Mouse (Mus musculus) left cerebral cortex, postnatal 10 days (tissue): Measurements from ENCODE around the gene Slc25a39. TPM values are rescaled to one million over a fixed set of nuclear protein-coding genes. Genes with fewer than 3 reads are reported as not detected.

Experiments used
- DNase-seq, 2 experiments: peaks; one replicate each; pipeline ENCODE4 v3.0.0; 2021 to 2022; ENCODE audit warnings: low spot score in 2 of 2, mixed read lengths in 1 of 2; ENCODE audit errors: extremely low spot score in 1 of 2
- intact Hi-C: fragments of 180-260 bp; cut with DNase I; formaldehyde crosslinking; loops from one replicate; pipeline ENCODE4 v1.15.1; 2025
- total RNA-seq, 2 experiments: library from RNA; stranded (reverse); gene quantifications; 2 replicates each; pipeline ENCODE4 v1.2.3; 2021

The Slc25a39 gene
- total RNA-seq, 2 experiments from 2014 or later = 64.8 to 66.7 TPM

DNA sequence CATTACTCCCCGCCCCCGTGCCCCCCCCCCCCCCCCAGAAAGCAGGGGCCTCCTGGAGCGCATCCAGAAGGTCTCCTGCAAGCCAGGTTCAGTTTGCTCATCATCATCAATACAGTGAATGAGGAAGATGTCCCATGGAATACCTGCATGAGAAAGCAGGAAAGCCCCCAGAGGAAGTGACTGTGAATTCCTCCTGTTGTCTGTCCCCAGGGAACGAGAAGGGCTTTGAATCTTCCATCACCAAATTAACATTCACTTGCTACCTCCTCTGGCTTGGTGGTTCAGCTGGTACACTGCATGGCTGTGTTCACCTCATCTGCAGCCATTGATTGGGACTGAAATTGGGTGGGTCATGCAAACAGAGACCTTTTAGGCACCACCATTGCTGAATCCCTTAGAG is 22.7 kb downstream of the Slc25a39 start:
- intact Hi-C loops = no loop called here
- DNase-seq = no peak

DNA sequence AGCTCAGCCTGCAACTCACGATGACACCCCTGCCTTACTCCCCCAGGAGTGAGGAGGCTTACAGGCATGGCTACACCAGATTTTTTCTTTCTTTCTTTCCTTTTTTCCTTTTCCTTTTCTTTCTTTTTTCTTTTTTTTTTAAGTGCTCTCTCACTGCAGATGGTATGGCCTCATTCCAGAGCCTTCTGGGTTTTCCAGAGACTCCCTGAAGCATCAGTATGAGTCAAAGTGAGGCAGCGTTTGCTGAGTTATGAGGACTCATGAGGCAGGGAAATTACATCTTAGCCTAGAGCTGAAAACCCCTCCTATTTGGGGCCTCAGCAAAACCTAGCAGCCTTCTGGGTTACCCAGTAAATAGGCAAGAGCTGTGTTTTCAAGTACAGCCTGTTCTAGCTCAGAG is 23.3 kb downstream of the Slc25a39 start:
- intact Hi-C loops = no loop called here
- no peak for DNase-seq

DNA sequence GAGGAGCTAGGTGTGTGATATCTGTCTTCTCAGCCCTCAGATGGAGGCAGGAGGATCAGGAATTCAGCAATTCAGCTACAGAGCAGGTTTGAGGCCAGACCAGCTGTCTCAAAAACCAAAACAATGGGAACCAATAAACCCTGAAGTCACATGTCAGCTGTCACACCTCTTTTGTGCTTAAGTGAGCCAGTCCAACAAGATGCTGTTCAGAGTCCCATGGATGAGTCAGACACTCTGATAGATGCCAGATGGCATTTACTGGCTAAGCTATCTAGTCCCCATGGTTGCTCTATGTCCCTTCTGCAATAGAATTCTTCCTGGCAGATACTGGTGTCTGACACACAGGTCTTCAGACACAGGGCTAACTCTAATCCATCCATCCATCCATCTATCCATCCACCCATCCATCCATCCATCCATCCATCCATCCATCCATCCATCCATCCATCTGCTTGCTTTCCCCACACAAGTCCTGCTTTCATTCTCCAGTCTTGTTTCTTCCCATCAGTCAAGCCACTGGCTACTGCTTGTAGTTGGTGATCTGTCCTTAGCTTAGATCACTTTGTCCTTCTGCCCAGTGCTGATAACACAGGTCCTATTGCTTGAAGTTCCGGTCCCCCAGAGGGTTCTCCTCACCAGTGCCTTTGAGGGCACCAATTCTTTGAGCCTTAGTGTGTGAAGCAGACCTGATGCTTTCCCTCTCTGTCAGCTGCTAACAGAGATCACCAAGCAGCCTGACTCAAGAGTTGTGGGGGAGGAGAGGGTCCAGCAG is 24.2 kb downstream of the Slc25a39 start:
- no peak for DNase-seq
- intact Hi-C loops = no loop called here

DNA sequence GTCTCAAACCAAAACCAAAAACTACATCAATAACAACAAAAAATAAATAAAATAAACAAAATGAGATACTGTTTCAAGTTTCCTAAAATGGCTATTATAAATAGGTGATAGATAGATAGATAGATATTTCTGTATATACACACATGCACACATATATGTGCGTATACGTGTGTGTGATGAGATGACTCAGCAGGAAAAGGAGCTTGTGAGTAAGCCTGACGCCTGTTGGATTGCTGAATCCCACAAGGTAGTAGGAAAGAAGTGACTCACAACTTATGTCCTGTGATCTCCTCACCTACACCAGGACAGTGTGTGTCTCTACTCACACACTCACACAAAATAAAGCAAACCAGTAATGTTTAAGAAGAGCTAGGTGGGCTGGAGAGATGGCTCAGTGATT is 25.0 kb downstream of the Slc25a39 start:
- no peak for DNase-seq
- intact Hi-C loops = no loop called here

DNA sequence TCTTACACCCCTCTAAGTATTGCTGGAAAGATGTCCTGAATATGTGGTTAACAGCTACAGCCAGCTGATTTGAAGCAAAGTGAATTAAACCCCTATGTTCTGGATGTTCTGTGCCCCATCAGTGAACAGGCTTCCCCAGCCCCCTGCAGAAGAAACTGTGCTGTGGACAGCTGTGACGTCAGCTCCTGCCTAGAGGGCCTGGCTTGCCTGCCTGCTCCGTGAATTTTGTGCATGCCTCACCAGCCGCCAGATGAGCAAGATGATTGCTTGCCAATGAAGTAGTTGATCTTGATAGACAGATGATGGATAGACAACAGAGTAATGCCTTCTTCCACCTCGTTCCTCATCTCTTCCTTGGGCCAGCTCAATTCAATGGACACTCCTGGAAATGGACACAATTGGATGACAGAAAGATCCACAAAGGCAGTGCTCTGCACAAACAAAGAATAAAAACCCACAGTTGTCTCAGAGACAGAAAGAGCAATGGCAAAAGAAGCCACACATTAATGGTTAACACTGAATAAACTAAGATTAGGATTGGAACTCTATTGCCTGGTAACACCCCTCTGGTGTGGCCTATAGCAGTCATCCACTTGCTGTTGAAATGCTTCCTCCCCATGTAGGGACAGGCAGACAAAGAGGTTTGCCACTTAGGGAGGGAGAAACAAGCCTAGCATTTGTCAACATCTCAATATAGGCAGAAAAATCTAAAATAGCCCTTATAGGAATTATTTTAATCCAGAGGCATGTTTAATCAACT is 26.2 kb downstream of the Slc25a39 start:
- DNase-seq = no peak
- intact Hi-C loops = no loop called here

DNA sequence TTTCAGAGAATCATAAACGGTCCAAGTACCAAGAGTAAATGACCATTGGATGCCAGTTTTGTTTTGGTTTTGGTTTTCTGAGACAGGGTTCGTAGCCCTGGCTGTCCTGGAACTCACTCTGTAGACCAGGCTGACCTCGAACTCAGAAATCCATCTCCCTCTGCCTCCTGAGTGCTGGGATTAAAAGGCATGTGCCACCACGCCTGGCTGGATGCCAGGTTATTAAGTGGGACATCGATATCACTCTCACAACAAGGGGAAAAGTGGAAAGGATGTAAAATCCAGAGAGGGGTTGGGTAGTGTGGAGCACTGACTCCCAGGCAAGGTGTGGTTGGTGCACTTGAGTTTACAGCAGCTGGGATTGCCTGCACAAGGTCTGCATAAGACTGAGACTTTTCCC is 27.7 kb downstream of the Slc25a39 start:
- no peak for DNase-seq
- intact Hi-C loops = no loop called here

DNA sequence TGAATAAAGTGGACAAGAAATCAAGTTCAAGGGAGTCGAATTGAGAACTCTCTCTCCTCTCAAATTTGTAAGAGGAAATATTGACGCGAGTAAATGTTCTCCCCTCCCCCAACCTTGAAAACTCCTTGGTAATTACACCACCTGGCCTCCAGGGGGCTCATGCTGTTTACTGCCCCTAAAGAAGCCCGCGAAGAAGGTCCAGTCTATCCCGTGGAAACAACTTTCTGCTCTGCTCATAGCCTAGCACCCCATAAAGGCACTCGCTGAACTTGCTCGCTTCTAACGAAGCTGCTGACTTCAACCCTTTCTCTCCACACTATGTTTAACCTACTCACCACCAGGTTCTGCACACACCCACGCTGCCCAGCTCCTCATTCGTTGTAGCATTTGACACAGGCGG is 30.6 kb downstream of the Slc25a39 start:
- no peak for DNase-seq
- intact Hi-C loops = no loop called here

DNA sequence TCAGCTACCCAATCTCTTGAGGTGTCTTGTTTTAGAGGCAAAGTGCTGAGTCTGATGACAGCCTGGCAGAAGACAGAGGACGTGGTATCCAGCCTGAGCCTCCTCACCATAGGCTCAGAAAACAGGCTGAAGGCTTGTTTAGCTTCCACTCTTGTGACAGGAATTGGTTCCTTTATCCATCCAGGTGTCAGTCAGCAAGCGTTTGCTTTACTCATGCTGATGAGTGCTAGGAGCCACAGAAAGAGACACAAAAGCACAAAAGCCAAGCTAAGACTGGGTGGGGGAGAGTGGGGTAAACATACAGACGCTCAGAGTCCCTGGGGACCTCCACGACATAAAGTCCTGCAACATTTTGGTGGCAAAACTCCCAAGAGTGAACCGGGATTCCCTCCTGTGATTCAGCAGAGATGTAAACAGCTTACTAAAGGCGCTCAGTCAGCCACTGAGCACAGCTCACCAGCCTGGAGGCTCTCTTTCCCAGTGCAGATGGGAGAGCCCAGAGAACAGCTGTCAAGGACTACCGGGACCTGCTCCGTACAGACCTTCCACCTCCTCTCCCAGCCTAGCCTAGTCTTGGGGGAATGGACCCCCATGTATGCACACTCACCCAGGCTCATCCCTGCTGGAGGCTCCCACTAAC is 31.4 kb downstream of the Slc25a39 start:
- intact Hi-C loops = no loop called here

DNA sequence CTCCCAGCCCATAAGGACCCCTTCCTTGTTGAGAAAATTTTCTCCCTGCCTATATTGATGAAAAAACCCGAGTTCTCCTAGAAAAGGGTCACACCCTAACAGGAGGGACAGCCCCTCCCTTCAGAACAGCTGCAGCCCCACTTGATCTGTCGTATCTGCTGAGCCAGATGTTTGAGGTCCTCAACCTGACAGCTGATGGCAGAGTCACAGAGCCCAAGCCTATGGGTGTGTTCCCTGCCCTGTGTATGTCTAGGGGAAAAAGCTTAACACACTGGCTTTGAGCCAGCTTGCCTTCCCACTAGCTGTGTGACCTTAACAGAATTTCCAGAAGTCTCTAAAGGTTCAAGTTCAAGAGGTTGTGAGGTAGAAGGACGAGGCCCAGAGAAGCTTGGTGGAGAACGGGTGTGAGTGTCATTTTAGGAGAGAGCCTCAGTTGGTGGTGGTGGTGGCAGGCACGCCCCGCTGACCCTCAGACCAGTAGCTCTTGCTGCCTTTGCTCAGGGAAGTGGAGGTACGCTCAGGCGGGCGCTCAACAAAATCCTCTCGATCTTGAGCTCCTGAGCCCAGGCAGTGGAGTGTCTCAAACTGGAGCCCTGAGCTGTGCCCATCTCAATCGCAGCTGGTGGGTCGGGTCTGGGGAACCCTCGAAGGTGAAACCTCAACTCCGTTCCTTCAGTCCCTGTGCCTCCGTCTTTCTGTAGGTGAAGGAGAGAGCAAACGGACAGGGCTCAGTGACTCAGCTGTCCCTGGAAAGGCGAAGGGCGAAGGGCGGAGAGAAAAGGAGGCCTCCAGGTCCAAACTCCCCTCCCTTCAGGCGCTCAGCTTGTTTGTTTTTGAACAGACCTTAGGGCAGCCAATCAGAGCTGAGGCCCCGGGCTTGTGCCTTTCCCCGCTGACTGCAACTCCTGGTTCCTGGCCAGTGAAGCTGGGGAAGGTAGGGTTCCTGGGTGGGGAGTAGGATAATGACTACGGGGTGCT is 32.3 kb downstream of the Slc25a39 start:
- intact Hi-C loops = no loop called here
- DNase-seq = no peak

More for the DNA sequence above, 31.4 kb downstream of the Slc25a39 start:
- no peak for DNase-seq

DNA sequence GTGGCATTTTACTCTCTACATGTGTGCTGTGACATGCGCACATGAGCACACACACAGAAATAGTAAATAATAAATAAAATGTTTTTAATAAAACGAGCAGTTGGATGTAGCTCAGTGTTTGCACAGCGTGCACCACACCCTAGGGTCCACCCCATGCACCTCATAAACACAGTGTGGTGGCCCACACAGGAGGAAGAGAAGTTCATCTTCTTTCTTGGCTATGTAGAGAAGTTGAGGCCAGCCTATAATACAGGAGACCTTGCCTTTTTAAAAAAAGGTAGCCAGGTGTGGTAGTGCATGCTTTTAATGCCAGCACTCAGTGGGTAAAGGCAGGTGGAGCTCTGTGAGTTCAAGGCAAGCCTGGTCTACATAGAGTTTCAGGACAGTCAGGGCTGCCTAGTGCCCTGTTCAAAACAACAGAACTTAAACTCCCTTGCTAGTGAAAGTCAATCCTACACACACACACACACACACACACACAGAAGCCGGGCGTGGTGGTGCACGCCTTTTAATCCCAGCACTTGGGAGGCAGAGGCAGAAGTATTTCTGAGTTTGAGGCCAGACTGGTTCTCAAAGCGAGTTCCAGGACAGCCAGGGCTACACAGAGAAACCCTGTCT is 33.5 kb downstream of the Slc25a39 start:
- DNase-seq = no peak
- intact Hi-C loops = no loop called here

DNA sequence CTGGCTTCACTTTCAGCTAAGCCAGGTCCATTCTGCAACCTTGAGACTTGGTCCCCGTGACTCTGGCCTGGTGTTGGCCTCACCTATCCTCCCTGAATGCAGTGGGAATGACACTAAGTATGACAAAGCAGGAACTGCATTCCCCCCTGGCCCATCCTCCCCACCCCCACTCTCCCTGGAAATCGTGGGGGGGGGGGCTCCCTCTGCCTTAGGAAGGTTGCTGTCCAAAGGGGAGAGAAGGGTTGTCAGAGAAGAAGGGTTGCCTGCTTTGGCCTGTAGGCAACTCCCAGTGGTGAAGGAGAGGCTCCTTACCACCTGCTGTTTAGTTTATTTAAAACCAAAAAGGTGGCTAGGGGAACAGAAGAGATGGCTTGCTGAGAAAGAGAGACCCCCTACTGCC is 34.1 kb downstream of the Slc25a39 start:
- intact Hi-C loops = no loop called here
- DNase-seq = no peak

DNA sequence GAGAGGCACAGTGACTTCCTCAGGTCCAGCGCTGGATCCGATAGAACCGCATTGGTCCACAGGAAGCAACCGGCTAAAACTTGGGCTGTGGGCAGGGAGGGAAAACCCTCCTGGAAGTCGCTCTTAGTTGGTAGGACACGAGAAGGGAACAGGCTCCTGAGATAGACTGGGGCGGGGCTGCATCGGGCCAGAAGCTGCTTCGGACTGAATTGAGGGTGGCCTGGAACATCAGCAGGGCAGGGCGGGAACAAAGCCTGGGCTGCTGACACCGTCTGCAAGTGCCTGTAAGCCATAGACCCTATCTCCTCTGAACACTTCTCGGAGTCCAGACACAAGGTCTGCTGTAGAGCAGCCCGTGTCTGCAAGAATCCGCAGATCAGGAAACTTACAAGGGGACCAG is 34.8 kb downstream of the Slc25a39 start:
- DNase-seq = no peak
- intact Hi-C loops = no loop called here

DNA sequence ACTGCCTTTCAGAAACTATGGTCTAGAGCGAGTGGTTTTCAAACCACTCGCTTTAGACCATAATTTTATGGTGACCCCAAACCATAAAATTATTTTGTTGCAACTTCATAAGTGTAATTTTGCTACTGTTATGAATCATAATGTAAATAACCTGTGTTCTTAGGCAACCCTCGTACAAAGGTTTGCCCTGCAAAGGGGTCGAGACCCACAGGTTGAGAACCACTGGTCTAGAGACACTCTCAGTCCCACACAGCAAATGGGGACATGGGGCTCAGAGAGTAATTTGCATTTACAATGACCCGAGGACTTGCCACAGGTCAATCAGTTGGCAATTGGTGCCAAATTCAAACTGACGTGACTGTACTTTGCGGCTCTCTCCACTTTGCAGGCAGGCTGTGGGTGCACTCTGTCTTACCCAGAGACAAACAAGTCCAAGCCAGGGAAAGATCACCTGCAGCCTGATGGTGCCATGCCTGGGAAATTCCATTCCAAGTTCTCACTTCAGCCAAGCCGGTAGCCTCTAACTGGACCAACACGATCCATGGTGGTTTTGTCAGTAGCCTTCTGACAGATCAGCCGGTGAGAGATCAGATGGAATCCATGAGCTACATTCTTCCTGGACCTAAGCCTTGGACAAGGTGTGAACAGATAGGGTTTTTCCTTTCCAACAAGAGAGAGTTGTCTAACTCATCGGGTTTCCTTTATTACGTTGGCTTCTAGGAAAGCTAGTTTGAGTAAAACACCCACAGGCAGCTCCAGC is 35.6 kb downstream of the Slc25a39 start:
- intact Hi-C loops = no loop called here
- DNase-seq = no peak

DNA sequence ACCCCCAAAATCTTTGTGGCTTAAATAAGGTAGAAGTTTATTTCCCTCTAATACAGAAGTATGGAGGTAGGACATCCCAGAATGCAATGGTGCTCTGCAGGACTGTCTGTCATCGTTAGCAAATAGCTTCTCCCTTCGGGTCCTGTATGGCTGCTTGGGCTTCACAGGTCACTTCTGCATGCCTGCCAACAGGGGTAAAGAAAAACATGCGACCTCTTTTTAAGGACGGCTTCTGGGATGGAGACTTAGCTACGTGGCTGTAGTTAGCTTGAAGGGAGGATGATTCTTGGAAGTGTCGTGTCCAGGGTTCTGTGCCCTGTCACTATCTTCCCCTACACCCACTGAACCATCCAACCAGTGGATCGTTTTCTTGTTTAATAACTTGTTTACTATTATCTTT is 37.5 kb downstream of the Slc25a39 start:
- intact Hi-C loops = no loop called here

DNA sequence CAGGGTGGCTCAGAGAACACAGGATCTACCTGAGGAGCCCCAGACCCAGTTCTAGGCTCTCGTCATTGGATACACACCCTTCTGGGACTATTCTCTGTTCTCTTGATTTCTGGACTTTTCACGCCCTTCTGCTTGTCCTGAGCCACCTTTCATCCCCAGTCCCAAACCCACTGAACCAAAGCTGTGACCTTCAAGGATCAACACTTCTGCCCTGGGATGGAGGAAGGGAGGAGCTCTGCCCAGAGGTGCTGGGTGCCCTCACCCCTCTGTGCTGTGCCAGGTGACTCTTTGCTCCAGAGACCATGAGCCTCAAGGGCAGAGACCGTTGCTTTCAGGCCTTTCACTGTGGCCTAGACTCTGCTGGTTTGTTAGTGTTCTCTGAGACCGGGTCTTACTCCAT is 38.5 kb downstream of the Slc25a39 start:
- intact Hi-C loops = no loop called here
- DNase-seq = no peak

More for the DNA sequence above, 37.5 kb downstream of the Slc25a39 start:
- no peak for DNase-seq

DNA sequence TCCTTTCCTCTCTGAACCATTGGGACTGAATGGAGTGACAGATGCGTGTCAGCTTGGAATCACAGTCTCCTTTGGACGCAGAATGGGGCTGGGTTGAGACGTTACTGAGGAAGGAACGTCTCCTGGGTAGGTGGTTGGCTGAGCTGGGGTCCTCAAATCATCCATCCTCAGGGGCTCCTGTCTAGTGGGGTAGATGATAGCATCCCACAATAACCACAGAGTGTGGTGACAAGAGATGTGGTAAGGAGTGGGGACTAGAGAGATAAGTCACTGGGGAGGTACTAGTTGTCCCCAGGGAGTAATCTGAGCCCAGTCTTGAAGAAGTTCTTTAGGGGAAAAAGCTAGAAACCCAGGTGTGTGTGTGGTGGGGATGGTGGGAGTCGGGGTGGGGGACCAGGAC is 39.4 kb downstream of the Slc25a39 start:
- DNase-seq = no peak

DNA sequence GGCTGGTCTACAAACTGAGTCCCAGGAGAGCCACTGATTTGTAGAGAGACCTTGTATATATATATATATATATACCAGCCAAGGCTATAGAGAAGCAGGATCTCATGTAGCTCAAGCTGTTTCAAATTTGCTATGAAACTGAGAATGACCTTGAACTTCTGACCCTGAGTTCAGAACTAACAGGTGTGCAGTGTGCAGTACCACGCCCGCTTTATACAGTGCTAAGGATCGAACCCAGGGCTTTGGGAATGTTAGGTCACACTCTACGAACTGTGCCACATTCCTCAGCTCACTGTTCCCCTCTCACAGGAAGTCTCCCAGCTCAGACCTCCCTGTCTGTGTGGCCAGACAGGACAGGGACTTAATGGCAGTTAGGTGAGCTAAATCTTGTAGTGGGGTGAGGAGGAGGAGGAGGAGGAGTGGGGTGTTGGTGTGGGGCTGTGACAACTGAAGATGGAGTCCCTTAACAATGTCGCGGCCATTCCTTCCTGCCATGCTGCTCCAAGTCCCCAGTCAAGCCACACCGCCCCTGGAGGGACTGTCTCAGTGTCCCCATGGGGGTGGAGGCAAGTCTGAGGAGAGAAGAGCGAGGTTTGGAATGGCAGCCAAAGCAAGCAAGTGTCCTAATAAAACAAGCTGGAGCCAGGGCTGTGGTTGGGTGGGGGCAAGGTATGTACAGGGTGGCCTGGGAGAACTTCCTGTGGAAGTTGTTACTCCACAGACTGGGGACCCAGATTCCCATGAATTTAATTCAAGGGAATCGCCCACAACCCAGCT is 40.1 kb downstream of the Slc25a39 start:
- no peak for DNase-seq
- intact Hi-C loops = no loop called here

More for the DNA sequence above, 39.4 kb downstream of the Slc25a39 start:
- intact Hi-C loops = no loop called here
